In the genomic region with DNA sequence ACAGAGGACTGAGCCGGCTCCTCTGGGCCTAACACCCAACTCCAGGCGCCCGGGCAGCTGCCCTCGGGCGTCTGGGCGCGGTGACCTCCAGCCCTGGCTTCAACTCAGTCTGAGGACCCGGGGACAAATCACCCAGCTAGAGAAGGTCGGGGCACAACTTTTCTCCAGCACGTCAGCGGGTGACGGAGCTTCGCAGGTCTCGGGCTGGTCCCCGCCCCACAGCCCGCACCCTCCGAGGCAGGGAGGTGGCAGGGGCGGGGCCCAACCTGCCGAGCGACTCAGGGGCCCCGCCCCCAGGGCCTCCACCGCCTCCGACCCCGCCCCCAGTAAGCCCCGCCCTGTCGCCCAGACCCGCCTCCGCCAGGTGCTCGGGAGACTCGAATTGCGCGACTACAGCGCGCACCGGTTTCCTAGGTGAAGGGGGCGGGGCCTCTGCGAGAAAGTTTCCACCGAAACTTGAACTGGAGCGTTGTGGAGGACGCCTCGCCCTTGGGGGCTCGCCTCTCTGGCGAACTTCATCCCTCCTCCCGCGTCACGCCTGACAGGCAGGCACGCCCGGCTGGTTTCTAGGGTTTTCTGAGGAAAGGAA, we compare ENCODE assay signal across 8 mouse cellular contexts. TPM values are rescaled to one million over a fixed set of nuclear protein-coding genes. Genes with fewer than 3 reads are reported as not detected.
A peak's percentile ranks its signal among the peaks of the same experiment; 100 is the strongest.
DNase-seq lines count a peak whose midpoint lies in the region; ATAC-seq and TF ChIP-seq lines count a peak whose summit lies in the region.

Gene Glt28d2, minus strand, starts transcription at position 278 of the 589 bp plus-strand sequence.
Gene Gm37240, minus strand, starts transcription at position 280 of the 589 bp plus-strand sequence.

- H3K36me3 ChIP-seq in hindbrain, embryonic 11.5 days (ENCODE audit: control insufficient read depth, insufficient read depth, low read length): no peaks in the 10 kb centered on the region
- no peaks in the 10 kb centered on the region for H3K36me3 ChIP-seq in lung, postnatal 0 days (ENCODE audit: insufficient read depth, low read length)

- H3K27ac ChIP-seq in hindbrain, embryonic 11.5 days (ENCODE audit: low read depth, low read length): no peak within 1 kb of the TSS
- H3K27ac ChIP-seq in lung, postnatal 0 days (ENCODE audit: low read length): peak within 1 kb of the TSS; percentile 88

- WGBS in hindbrain, embryonic 11.5 days: under 1% methylated on average over 47 of the region's 48 CpGs
- 1% methylated on average over 46 of the region's 48 CpGs for WGBS in lung, postnatal 0 days

- peak; percentile 87 for ATAC-seq in hindbrain, embryonic 11.5 days (ENCODE audit: low FRiP score)
- ATAC-seq in lung, postnatal 0 days: peak; percentile 93

- H3K4me1 ChIP-seq in hindbrain, embryonic 11.5 days (replicated peaks; ENCODE audit: control insufficient read depth, insufficient read depth, low read length): 0 out of 2 replicates have a peak, but pooled peaks cover 2% of the 10 kb centered on the region
- H3K4me1 ChIP-seq in lung, postnatal 0 days (ENCODE audit: insufficient read depth, low read depth, low read length): no peaks in the 10 kb centered on the region

- peaks cover 4% of the 10 kb centered on the region for H3K27me3 ChIP-seq in hindbrain, embryonic 11.5 days (ENCODE audit: control insufficient read depth, insufficient read depth, low read length)
- H3K27me3 ChIP-seq in lung, postnatal 0 days (replicated peaks; ENCODE audit: insufficient read depth, low read length): no peaks in the 10 kb centered on the region

- TF ChIP-seq EP300 in lung, postnatal 0 days (IDR thresholded peaks at IDR 0.05): no peak

- H3K4me3 ChIP-seq in hindbrain, embryonic 11.5 days (ENCODE audit: low read depth, low read length): peak within 1 kb of the TSS; percentile 50
- H3K4me3 ChIP-seq in lung, postnatal 0 days (ENCODE audit: low read depth, low read length): peak within 1 kb of the TSS; percentile 50

- peak within 1 kb of the TSS; percentile 44; the same call in 1 of the 2 replicates for H3K9ac ChIP-seq in hindbrain, embryonic 11.5 days (ENCODE audit: low read depth, low read length)
- H3K9ac ChIP-seq in lung, postnatal 0 days (replicated peaks; ENCODE audit: low read depth): peak within 1 kb of the TSS; percentile 52

- peak; percentile 93 for DNase-seq in NIH3T3 (ENCODE audit: low read depth)
- peak; percentile 29 for DNase-seq in cerebellum, adult 9-11 months
- peak; percentile 22 to 56 for DNase-seq in frontal cortex, adult 2 months (ENCODE audit: extremely low spot score in 1 of 2, low spot score in 1 of 2)
- DNase-seq in hindbrain, embryonic 11.5 days (ENCODE audit: low spot score): peak; percentile 81
- DNase-seq in layer of hippocampus, adult 9-11 months: peak; percentile 37
- peak; percentile 96 for DNase-seq in lung, postnatal 0 days (ENCODE audit: low spot score)
- peak; percentile 87 for DNase-seq in ovary, postnatal 36 days (ENCODE audit: low spot score)
- peak; percentile 76 for DNase-seq in thymus, postnatal 14 days

- peak within 1 kb of the TSS; percentile 95 for H3K4me2 ChIP-seq in hindbrain, embryonic 11.5 days (replicated peaks; ENCODE audit: low read depth, low read length)
- peak within 1 kb of the TSS; percentile 76 for H3K4me2 ChIP-seq in lung, postnatal 0 days (replicated peaks; ENCODE audit: low read depth, low read length)

- no peak for TF ChIP-seq CTCF in lung, postnatal 0 days (IDR thresholded peaks at IDR 0.05)

- H3K9me3 ChIP-seq in hindbrain, embryonic 11.5 days (ENCODE audit: control insufficient read depth, low read length): no peaks in the 10 kb centered on the region
- H3K9me3 ChIP-seq in lung, postnatal 0 days (ENCODE audit: low read length): no peaks in the 10 kb centered on the region

RNA-seq across cellular contexts. Expression of gene Glt28d2, which starts in this region (rescaled TPM):
- 0.67 and 0.84 TPM in 2 replicates for polyA plus RNA-seq in frontal cortex, adult 2 months (2012; rRNA removed)
- polyA plus RNA-seq in hindbrain, embryonic 11.5 days (2014; fragmentation: Nextera tagmentation; extraction: Ambion mirVana): 0.14 and 0.39 TPM in 2 replicates
- 4.3 and 5.7 TPM in 2 replicates for polyA plus RNA-seq in lung, postnatal 0 days (2015; fragmentation: Nextera tagmentation; extraction: Ambion mirVana)

RNA-seq across cellular contexts. Expression of gene Gm37240, which starts in this region (rescaled TPM):
- 0.13 and 0.26 TPM in 2 replicates for polyA plus RNA-seq in frontal cortex, adult 2 months (2012; rRNA removed)
- polyA plus RNA-seq in hindbrain, embryonic 11.5 days (2014; fragmentation: Nextera tagmentation; extraction: Ambion mirVana): 0.52 and 2.4 TPM in 2 replicates
- polyA plus RNA-seq in lung, postnatal 0 days (2015; fragmentation: Nextera tagmentation; extraction: Ambion mirVana): 8.9 and 13.4 TPM in 2 replicates

Comparison
In these comparisons a context has a peak if more than half of its experiments do, and no peak if none do; other contexts are left out.
1. Peak in DNase-seq in frontal cortex, adult 2 months; RNA of the genes that start here not detected or under 1 TPM.
2. DNase-seq: peak in every context shown above with its lines; median percentile 96 in lung, postnatal 0 days; 93 in NIH3T3; 87 in ovary, postnatal 36 days; 81 in hindbrain, embryonic 11.5 days; 76 in thymus, postnatal 14 days; 39 in frontal cortex, adult 2 months; 37 in layer of hippocampus, adult 9-11 months; 29 in cerebellum, adult 9-11 months.